Mouse (Mus musculus) cortical plate, adult 2 months (tissue): Measurements from ENCODE around the gene Sh3rf3.

ENCODE experiments used
- CTCF ChIP-seq: fragments of 200-500 bp; IDR thresholded peaks from 2 replicates; pipeline ENCODE4 v1.5.1; 2011; ENCODE audit warnings: mild to moderate bottlenecking, control low read depth, low read length; ENCODE audit not compliant: insufficient read depth; ENCODE audit errors: extremely low read depth
- POLR2A ChIP-seq: fragments of 200-500 bp; IDR thresholded peaks from 2 replicates; pipeline ENCODE4 v1.6.1; 2011; ENCODE audit warnings: mild to moderate bottlenecking, low read length, control low read depth; ENCODE audit not compliant: insufficient read depth; ENCODE audit errors: extremely low read depth

GRCm38 (mm10) chr10:58882741-58883140 lies 69.6 kb downstream of the Sh3rf3 start:
- TF ChIP-seq CTCF (no peak), POLR2A (no peak)
